Mouse (Mus musculus): ENCODE measurements around the gene Mpp3.

The Mpp3 gene

DNA sequence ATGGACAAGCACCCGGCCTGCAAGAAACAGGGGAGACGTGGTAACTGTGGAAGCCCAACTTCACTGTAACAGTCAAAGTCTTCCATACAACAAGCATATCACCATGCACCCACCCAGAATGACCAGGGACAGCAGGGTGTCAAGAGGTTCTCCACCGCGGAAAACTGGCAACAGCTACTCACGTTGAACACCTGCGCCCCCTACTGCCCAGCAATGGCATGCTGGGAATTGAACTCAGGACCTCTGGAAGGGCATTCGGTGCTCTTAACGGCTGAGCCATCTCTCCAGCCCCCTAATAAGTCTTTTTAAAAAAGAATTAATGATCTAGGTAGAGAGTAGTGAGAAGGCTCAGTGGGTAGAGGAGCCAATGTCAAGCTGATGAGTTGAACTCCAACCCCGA, 53.3 kb downstream of the Mpp3 start:
- no peak for DNase-seq (ENCODE audit: low read depth)

DNA sequence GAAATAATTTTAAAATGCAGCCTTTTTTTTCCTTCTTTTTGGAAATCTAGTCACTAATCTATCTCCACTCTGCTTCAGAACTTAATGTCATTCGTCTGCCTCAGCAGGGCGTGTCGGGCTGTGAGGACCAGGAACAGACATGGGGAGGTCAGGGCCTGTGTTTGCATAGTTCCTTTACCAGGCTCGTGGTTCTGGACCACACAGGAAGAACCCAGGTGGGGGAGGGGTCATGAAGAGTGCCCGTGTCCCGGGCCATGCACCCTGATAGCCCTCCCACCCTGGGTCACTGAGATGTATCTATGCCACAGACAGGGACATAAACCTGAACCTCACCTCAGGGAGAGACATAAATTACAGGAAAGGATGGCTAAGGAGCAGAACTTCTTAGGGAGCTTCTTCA, 54.1 kb downstream of the Mpp3 start:
- no peak for DNase-seq (ENCODE audit: low read depth)

DNA sequence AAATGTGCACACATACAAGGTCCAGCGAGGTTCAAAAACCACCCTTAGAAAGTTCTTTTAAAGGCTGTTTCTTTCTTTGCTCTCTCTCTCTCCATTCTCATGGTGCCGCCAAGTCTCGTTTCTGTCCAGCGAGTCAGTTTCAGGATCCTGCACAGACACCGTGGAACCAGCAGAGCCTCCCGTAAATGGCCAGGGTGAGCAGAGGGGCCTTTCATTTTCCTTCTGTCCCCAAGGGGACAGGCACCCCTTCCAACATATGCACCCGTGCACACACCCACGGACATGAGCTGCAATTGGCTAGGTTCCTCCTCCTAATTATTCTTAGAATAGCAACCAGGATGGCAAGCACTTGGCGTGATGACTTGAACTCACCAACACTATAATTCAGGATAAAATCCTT, 54.8 kb downstream of the Mpp3 start:
- DNase-seq (ENCODE audit: low read depth), result no peak

GRCm38 (mm10) chr11:101972651-101973050, 55.6 kb downstream of the Mpp3 start:
- DNase-seq (ENCODE audit: low read depth), result no peak

DNA sequence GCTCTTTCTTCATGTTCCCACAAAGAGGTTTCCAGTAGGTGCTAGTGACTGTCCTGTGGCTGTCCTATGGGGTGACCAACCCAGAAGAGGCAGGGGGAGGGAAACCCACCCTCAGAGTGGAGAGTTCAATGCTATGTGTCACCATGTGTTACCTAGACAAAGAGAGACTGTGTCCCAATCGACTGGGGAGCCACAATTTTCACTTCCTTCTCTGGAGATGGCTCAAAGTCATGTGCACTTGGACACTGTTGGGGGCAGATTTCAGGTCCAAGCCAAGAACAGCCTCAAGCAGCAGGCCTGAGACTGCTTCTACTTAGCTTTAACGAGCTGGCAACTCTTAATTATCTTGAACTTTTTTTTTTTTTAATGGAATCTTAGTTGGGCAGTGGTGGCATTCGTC, 56.2 kb downstream of the Mpp3 start:
- no peak for DNase-seq (ENCODE audit: low read depth)

- no peak for DNase-seq (ENCODE audit: low read depth)
These were observed 56.9 kb downstream of the Mpp3 start for GRCm38 (mm10) chr11:101971410-101971809.

GRCm38 (mm10) chr11:101969835-101970234, 58.4 kb downstream of the Mpp3 start:
- no peak for DNase-seq (ENCODE audit: low read depth)

GRCm38 (mm10) chr11:101968791-101969190, 59.5 kb downstream of the Mpp3 start:
- peak; percentile 85 for DNase-seq (ENCODE audit: low read depth)

DNA sequence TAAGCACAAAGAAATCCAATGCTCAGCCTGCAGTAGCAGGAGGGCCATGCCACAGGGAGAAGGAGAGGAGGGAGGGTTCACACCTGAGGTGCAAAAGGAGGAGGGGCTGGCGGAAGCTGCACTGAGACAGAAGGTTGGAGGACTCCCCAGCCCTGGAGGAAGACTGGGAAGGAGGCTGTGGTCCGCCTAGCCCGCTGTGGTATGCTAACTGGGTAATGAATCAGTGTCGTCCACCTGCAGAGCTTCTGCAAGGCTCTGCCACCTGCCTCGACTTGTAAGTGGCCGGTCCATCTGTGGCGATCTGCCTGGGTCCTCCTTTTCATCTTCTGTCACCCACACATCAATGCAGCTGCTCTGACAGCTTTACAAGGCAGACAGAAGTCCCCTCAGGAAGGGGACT, 60.0 kb downstream of the Mpp3 start:
- no peak for DNase-seq (ENCODE audit: low read depth)

GRCm38 (mm10) chr11:101966965-101967614, 61.2 kb downstream of the Mpp3 start, which contains the start of gene Sost:
Gene Sost (minus strand): TSS chr11:101967015.
- no peak for DNase-seq (ENCODE audit: low read depth)

GRCm38 (mm10) chr11:101965553-101965952, 62.7 kb downstream of the Mpp3 start:
- no peak for DNase-seq (ENCODE audit: low read depth)

DNA sequence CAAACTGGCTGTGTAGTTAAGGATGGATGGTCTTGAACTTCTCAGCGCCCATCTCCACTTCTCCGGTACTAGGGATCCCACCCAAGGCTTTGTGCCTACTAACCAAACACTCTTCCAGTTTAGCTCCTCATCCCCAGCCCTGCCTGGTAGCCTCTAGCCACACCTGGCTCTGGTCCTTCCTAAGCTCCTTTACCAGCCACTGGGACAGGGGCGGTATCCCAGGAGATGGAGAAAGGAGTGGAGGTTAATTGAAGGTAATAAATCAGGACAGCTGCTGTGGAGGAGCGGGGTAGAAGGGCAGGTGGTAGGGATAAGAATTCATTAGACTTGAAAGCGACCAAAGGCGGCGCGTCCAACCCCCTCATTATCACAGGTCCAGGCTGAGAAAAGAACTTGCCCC, 63.6 kb downstream of the Mpp3 start:
- DNase-seq (ENCODE audit: low read depth), result no peak

DNA sequence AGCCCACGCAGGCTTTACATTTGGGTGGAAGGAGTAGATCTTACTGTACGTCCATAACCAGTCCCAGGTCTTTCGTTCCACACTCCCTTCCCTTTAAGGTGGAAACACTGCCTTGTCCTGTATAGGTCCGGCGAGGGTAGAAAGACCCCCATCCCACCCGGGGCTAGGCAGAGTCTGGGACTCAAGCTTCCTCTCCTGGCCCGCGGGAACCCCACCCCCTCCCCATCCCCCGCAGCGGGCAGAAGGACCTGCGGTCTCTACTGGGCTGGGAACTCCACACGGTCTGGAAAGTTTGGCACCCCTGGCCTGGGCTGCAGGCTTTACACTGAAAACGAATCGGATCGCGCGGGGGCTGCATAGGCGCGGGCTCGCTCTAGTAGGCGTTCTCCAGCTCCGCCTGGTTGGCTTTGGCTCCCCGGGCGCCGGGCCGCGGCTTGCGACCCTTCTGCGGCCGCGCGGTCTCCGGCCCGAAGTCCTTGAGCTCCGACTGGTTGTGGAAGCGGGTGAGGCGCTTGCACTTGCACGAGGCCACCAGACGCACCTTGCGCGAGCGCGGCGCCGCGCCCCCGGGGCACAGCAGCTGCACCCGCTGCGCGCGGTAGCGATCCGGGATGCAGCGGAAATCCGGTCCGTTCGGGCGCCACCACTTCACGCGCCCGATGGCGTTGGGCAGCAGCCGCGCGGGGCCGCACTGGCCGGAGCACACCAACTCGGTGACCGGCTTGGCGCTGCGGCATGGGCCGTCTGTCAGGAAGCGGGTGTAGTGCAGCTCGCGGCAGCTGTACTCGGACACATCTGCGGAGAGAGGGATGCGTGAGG, 64.6 kb downstream of the Mpp3 start:
- no peak for DNase-seq (ENCODE audit: low read depth)

DNA sequence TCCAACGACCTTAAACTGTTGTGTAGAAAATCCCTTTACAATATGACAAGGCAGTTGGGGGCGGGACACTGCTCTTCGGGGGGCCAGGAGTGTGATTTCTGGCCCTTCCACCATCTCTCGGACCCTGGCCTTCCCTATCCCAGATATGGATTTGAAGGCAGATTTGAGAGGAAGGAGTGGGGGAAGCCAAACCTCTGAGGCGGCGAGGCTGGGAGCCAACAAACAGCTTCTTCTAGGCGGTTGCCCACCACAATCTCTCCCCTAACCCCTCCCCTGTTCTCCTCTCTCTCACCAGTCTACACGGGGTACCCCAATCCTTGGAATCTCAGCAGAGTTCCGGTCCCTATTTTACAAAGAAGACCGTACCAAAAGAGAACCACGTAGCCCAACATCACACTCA, 65.2 kb downstream of the Mpp3 start:
- DNase-seq (ENCODE audit: low read depth), result no peak

GRCm38 (mm10) chr11:101957476-101957875, 70.8 kb downstream of the Mpp3 start:
- DNase-seq (ENCODE audit: low read depth), result no peak

DNA sequence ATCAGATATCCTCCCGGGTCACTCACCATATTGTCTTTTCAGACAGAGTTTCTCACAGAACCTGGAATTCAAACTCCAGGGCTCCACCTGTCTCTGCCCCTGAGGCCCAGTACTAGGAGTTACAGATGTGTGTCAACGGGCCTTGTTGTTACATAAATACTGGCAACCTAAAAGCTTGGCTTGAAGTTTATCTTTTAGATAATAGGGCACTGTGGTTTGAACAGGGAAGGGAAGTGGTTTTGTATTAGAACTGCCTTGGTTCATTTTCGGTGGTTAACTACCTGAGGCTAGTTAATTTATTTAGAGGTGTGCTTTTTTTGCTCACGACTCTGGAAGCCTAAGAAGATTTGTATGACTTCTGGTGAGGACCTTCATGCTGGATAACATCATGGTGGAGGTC, 74.8 kb downstream of the Mpp3 start:
- DNase-seq (ENCODE audit: low read depth), result no peak

DNA sequence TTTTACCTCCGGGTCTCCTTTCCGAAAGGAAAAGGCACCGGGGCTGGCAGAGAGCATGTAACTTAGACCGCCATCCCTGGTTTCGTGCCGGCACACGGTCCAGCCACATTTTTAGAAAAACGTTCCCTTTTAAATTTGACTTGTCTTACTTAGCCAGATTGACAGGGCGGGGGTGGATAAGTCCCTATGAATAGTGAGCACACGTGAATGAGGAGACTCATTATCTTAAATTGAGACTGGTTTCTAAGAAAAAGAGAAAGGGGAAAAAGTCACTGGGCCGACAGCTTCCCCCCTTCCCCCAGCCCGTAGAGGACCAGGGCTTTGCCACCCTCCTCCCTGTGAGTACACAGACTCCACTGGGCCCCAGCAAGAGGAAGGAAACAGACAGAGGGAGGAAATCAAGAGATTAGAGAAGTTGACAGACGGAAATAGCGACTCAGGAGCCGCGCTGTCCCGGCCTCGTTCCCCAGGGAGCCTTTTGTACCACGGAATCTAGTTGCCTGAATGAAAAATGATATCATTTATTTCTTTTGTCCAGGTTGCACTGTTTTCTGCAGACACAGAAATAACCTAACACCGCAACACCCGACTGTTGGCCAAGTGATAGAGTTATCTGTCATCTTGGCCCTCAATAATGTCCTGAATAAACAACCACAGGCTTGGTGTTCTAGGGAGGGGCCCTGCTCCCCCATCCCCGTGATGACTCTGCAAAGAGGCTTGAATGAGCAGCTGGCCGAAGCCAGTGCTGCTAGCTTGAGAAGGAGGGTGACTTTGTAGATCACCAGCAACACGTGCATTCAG, 75.5 kb downstream of the Mpp3 start:
- no peak for DNase-seq (ENCODE audit: low read depth)

DNA sequence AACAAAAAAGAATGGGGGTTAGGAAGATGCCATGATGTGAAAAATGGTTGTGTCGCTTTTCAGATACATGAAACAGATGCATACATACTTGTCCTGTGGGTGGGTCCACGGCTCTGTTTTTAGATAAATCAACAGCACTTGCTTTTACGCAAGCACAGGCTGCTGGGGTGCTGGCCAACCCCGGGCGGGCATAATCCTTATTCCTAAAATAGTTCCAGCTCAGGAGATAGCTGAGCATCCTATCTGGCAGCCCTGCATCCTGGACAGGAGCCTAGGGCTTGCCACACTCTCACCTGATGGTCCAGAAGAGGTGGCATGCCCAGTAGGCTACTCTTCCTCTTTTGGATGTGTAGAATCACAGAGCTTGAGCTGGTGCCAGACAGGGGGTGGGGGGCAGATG, 78.2 kb downstream of the Mpp3 start:
- DNase-seq (ENCODE audit: low read depth), result no peak
